Mouse (Mus musculus): ENCODE measurements around the gene Fam129a. TPM values are rescaled to one million over a fixed set of nuclear protein-coding genes. Genes with fewer than 3 reads are reported as not detected.

Gene Fam129a
- total RNA-seq, 2 experiments from 2014 or later = 47.8 to 80.8 TPM

DNA sequence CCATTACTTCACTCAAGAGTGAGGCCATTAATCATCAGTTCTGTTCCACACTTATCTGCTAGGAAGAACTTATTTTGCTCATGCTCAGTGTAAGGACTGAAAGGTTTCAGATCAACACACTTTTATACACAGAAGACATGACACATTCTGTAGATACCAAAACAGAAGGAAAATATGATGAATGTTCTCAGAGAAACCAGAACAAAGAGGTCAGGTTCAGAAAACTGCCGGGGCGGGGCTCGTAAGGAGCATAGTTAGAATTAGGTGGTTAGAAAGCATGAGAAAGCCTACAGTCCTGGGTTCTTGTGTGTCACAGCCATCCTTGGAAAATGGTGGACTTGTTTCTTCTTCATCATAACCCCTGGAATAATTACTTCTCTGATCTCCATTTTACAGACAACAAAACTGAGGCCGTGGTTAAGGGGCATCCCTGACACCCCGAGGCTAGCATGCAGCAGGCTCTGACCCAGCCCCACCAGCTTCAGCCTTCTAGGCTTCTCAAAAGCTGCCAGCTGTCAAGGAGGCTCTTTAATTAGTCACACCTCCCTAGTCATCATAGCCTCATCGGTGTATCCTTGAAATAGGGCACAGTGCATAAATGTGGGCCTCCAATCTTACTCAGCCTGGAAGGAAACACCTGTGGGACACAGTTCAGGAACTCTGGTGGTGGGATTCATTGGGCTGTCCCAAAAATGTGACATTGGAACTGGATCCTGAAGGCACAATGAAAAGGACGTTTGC, 127.1 kb downstream of the Fam129a start:
- no peak for DNase-seq

DNA sequence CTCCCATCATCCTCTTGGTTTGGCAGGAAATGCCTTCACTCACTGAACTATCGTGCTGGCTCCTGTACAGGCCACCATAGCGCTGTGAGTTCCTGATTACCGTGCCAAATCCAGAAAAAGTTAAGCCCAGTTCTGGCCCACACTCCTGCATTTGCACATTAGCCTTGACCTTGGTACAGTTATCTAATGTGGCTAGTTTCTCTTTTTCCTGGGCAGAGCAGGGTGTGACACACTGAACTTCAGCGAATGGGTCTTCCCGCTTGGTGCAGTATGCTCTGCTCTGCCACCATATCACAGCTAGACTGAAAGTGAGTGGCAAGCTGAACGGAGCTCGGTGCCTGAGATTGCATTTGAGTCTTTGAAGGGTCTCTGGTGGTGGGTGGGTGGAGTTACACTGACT, 128.4 kb downstream of the Fam129a start:
- peak; percentile 59 for DNase-seq

DNA sequence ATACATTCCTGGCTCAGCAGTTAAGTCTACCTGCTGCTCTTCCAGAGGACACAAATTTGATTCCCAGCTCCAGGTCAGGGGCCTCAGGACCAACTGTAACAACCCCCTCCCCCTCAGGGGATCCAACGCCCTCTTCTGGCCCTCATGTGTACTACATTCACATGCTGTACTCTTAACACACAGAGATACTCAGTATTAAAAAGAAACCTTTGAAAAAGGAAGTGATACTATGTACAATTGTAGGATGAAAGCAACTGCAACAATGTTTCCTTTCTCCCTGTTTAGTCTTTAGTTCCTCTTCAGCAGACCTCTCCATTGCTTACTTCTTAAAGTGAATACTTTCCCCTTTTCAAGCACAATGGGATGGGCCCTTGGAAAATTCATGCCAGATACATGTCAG, 131.8 kb downstream of the Fam129a start:
- no peak for DNase-seq

DNA sequence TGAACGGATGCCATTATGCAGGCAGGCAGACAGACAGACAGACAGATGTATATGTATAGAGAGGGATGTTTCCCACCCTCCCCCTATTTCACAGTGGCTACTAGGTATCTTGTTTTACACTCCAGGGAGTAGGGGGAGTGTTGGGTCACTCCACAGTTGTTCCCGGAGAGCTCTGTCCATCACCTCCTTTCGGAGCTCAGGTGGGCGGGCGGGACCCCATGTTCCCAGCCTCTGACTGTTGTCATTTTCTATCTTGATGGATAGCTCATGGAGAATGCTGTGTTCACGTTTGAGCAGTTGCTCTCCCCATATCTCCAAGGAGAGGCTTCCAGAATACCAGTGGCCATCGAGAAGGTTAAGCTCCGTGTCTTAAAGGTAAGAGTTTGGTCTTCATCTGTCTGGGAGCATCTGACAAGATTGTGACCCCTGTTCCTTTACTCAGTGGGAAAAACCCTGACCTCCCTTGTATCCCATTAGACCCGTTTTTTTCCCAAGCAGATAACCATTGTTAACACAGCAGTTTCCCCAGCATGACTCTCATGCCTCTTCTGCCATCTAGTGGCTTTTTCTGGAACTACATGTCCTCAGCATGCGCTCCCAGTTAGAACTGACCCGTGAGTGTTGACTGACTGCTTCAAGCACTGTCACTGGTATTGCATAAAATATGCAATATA, 134.9 kb downstream of the Fam129a start:
- DNase-seq = peak; percentile 92

DNA sequence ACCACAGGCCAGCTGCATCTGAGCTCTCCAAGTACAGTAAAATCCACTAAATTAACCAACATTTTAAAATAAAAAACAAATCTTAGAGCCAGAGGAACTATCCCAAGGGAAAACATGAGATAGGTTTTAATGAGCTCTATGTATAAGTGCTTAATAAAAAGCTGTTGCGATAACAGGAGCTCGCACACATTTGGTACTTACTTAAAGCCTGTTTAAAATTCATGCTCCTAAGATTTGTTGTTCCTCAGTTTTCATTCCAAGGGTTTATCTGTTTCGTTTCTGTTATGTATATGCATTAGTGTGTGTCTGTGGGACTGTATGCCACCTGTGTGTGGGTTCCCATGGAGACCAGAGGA, 135.4 kb downstream of the Fam129a start:
- DNase-seq = no peak

DNA sequence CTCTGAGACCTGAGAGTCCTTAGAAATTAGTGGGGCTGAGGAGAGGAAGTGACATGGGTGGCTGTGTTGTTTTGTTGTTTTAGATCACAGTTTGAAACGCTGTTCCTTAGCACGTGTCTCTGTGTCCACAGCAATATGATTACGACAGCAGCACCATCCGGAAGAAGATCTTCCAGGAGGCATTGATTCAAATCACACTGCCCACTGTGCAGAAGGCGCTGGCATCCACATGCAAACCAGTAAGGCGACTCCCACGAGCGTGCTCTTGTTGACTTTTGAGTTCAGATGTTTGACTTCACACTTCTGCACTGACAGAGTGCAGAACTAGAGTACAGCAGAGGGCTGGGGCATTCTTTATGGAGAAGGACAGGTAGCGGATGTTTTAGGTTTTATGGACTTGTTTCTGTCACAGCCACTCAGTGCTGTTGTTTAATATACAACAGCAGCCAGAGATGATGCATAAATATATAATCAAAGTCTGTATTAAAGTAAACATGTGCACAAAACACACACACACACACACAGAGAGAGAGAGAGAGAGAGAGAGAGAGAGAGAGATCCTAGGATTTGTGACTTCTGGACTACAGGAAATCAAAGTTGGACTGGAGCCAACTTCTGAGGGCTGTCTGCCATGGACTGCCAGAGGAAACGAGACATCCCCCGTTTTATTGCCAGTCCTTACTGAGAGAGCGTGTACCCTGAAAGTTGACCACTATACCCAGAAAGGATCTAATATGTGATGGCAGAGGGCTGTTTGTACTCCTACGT, 138.2 kb downstream of the Fam129a start:
- peak; percentile 62 for DNase-seq

DNA sequence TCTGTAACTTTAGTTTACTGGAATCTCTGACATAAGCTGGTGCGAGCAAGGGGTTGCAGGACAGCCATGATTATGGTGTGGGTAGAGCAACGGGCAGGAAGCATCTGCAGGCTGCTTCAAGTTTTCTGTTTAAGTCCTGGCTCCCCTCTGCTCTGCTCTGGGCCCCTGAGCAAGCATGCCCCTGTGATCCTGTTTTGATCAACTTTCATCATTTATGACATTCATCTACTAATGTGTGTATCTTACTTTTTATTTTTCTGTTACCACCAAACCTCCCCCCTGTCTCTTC, 138.7 kb downstream of the Fam129a start:
- no peak for DNase-seq

DNA sequence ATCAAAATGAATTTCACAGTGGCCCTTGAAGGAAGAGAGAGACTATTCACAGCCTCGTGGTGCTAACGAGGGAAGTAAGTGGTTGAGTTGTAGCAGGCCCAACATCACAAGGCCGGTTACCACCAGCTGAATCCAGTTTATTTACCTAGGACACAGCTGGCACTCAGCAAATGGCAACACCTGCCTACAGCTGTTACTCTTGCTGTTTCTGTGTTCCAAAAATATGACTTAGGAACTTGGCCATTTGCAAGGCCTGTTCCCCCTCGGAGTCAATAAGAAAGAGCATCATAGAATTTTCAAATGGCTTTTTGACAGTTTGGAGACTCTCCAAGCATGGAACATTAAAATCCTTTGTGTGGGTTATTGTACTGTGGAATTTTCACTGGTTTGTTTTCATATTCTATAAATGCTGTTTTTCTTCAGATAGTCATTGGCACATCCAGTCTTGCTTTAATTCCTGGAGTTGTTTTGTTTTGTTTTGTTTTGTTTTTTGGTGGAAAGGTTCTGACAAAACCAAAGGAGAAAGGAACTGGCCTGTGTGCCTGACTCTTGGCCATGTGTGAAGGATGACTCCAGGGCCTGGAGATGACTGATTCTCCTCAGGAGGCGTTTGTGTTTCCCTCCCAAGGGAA, 139.6 kb downstream of the Fam129a start:
- DNase-seq = no peak

DNA sequence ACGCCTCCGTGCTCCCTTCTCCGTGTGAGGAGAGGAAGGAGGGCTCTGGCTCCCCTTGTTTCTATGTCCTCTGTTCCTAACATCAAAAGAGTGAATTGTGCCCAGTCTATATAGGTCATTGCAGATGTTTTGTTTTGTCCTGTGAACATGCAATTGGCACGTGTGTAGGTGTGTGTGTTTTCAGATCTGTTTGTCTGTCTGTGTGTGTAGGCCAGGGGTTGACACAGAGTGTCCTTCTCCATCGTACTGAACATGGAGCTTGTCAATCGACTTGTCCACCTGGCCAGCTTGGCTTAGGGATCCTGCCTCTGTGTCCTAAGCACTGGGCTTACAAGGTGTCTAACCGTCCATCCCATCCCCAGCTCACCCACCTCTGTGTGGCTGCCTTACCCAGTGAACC, 140.1 kb downstream of the Fam129a start:
- no peak for DNase-seq

DNA sequence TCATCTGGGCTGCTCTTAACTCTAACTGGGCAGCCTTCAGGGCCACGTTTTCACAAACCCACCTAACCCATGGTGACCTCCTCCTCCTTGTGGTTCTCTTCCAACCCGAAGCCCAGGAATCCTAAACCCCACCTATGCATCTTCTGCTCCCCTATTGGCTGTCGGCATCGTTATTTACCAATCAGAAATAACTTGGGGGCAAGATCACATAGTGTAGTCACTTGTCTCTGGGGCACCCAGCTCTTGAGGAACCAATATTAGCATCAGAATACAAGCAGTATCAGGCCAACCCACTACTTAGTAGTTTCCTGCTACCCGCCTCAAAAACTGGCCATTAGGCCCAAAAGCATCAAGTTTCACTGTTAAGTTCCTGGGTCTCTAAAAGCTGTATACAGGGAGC, 141.7 kb downstream of the Fam129a start:
- DNase-seq = no peak

DNA sequence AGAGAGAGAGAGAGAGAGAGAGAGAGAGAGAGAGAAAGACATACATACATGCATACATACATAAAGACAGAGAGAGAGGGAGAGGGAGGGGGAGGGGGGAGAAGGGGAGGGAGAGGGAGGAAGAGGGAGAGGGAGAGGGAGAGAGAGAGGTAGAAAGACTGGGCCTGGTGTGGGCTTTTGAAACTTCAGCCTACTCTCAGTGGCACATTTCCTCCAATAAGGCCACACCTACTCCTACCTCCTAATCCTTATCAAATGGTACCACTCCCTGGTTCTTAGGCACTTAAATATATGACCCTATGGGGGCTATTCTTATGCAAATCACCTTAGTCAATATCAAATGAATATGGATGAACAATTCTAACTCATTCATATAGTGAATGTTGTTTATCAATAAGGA, 142.6 kb downstream of the Fam129a start:
- no peak for DNase-seq

DNA sequence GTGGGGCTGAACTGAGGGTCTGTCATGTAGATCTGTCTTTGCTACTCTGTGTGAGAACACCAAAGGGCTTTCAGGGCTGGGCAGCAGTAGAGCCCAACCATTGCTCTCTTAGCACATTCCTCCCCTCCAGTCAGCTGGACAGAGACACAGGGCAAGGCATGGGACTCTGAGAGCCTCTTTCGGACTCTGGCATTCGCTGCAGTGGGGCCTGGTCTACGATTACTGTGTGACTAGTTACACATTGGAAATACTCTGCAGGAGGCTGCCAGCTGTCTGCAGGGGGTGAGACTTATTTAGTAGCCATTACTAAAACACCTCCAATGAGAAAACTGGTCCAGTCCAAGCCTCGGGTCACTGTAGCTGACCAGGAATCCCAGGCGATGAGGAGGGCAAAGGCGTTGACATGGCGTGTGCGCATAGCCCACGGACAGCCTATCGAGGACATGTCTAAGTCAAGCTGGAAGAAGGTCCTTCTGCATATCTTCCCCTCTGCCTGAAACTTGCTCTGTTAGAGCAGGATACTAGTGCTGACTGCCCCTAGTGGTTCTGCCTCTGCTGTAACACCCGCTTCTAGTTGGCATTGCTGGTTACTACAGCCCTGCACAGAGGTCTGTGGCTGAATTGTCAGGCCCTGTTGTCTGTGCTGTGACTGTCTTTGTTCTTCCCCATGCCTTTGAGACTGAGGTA, 145.2 kb downstream of the Fam129a start:
- no peak for DNase-seq

DNA sequence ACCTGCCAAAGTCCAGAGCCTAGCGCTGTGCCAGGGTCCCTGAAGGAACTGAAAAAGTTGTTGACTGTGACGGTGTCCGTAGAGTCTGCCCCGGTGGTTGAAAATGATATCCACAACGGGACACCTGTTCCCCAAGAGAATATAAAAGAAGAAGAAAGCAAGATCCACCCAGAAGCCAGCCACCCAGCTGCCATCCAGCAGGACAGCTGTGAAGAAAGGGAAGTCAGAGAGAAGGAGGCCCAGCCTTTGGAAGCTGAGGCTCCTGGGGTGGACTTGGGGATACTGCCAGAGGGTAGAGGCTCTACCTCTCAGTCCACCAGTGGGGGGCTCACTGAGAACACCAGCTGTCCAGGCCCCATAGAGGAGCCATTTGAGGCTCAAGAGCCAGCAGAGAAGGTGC, 146.6 kb downstream of the Fam129a start:
- DNase-seq = no peak

DNA sequence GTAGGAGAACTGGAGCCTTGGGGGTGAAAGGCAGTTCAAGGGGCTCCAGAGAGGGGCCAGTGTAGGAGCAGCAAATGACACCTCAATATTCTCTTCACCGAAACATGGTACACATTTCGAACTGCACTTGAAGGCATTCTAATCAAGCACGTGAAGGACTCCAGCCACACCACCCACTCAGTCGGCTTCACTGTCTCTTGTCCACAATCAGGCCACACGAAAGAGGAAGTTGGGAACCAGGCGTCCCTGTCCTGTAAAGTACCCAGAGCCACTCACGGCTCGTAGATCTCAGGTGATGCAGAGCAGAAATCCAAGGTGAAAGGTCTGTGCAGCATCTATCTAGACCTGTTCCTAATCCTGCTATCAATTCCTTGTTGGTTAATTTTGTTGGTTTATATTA, 147.6 kb downstream of the Fam129a start:
- DNase-seq = no peak

DNA sequence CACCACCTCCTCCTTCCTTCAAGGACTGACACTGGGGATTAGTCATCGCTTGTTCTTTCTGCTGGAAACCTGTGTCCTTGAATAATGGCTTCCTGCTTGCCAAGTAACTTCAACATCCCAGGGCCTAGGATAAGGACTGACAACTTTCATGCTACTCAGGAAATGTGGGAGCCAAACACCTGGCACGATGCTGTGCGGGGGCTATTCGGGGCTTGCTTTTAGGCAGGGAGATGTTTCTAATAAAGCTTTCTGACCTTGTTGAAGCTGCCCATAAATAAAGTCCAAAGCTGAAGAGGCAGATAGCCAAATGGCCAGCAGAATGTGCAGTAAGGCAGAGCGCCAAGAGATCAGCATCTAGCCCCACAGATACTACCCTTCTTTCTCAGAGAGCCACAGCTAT, 148.9 kb downstream of the Fam129a start:
- DNase-seq = peak; percentile 49

DNA sequence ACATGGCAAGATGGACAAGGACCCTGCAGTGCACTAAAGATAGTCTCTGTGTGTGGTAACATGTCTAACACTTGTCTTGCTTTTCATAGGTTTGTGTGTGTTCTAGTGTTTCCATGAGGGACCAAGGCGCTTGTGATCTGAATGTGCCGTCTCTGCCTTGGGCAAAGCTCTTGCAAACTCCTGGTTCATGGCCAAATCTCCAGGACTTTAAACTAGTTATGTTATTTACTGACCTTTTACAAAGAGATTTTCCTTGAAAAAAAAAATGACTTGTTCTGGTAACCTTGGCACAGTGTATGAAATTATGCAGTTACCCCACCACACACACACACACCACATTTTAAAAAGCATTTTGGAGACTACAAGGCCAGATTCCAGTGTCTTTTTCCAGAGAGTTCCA, 149.6 kb downstream of the Fam129a start:
- DNase-seq = peak; percentile 60

DNA sequence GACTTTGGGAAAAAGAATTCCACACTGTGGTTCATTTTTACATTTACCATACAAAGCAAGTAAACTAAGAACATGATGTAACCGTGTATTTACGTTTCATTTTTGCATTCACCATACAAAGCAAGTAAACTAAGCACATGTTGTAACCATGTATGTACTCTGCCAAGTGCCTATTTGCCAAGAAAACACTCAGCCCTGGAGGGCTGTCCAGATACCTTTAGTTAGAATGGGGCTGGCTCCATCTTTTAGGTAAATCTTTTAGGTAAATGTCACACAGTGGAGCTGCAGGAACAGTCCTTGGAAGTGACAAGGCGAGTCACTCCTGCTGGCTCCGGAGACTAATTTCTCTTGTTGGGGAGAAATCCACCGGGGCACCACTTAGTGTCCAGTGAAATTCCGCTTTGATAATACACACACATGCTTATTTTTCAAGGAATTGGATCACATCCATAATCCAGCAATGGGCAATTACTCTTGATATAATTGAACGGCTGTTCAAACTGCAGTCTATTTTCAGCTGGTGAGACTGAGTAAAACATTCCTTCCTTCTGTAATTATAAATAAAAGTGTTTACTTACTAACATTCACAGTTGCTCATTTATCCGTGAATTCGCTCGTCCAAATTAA, 150.5 kb downstream of the Fam129a start:
- peak; percentile 26 for DNase-seq

DNA sequence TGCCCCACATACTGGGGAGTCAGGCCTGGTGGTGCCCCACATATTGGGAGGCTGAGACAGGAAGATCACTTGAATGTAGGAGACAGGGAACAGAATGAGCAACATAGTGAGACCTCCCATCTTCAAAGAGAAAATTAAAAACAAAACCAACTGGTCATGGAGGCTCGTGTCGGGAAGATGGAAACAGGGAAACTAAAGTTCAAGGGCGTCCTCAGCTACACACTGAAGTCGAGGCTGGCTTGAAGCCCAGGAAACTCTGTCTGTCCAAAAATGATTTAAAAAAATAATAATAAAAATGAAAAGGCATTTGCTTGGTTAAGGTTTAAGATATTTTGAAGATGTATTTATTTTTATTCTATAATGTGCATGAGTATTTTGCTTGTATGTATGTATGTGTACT, 152.8 kb downstream of the Fam129a start:
- peak; percentile 34 for DNase-seq

DNA sequence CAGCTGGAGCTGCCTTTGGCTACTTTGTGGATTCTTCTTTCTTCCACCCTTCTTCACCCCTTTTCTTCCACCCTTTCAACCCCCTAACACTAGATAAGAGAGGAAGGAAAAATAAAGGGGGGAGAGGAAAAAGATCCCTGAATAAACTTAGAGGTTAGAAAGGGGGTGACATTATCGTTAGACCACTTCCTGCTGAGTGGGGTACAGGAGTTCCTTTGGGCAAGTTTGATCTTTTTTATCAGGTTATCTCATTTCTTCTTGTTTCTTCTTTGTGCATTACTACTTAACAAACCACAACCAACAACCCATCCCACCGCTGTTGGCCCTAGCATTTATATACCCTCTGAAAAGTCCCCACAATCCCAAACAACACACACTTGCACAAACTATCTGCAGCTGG, 154.6 kb downstream of the Fam129a start:
- DNase-seq = no peak

DNA sequence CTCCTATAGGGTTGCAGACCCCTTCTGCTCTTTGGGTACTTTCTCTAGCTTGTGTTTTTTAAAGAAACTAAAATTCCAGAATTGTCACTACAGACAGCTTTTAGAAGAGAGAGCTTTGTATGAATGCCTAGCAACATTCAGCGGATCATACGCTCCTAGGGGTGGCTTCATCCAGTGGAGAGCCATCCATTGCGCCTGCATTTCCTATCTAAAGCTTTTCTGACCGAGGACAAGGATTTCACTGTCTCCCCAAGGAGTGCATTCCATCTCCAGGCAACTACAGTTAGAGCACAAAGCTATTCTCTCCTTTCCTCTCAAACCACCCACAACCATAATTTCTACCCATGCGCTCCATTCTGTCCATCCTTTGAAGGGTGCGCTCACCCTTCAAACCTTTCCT, 155.4 kb downstream of the Fam129a start:
- no peak for DNase-seq

DNA sequence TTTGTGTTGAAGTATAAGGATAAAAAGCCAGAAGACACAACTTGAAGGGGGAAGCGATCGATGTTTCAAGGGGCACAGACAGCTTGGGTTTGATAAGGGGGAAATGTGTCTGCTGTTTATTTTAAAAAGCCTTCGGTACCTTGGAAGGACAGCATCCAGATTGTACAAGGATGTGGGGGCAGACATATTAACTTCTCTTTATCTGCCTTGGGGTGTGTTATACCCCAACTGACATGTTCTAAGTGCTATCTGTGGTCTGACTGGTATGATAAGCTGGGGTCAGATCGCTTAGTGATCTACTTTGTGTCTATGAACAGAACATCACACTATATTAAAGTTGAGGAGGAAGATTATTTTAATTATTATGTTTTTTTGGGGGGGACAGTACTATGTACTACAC, 157.2 kb downstream of the Fam129a start:
- no peak for DNase-seq

DNA sequence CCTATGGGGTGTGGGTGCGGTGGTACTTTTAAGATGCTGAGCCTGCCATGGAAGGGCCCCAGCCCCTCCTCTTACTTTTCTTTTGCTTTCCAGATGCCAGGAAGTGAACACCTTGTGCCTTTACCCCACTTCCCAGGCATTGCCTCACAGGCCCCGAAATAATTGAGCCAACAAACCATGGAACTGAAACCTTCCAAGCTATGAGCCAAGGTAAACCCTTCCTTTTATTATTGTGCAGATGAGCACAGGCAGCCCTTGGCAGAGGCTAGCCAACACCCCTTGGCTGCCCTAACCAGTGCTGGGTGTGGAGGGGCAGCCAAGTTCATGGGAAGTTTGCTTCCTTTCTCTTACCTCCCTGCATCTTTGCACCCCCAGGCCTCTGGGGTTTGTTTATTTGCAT, 166.2 kb downstream of the Fam129a start:
- no peak for DNase-seq
